Mouse (Mus musculus): ENCODE measurements around the gene Atrip.

The Atrip gene

GRCm38 (mm10) chr9:109073661-109074573 is at the start of gene Atrip:
Gene Atrip, minus strand, starts transcription at chr9:109074124.
- peak; percentile 88 for DNase-seq (ENCODE audit: extremely low read depth, insufficient read length, low spot score)

GRCm38 (mm10) chr9:109123266-109123665 is 49.3 kb upstream of the Atrip start:
- DNase-seq (ENCODE audit: extremely low read depth, insufficient read length, low spot score): no peak

DNA sequence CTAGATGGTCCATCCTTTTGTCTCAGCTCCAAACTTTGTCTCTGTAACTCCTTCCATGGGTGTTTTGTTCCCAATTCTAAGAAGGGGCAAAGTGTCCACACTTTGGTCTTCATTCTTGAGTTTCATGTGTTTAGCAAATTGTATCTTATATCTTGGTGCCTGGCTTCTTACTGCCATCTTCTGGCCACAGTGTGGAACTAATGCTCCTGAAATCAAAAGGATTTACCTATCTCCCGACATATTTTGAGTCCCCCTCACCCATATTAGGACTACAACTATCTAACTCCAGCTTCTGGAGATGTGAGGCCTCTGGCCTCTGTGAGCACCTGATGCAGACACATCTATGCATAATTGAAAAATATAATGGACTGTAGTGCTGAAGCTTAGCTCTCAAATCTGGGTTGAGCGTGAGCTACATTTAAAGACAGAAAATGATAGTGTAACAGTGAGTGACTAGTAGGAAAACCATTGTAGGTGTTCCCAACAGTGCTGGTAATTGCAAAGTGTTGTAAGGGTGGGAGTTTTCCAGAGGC is 48.7 kb upstream of the Atrip start:
- no peak for DNase-seq (ENCODE audit: extremely low read depth, insufficient read length, low spot score)

- DNase-seq (ENCODE audit: extremely low read depth, insufficient read length, low spot score): no peak
These were observed 47.0 kb upstream of the Atrip start for GRCm38 (mm10) chr9:109120956-109121355.

GRCm38 (mm10) chr9:109119571-109119970 is 45.6 kb upstream of the Atrip start:
- no peak for DNase-seq (ENCODE audit: extremely low read depth, insufficient read length, low spot score)

GRCm38 (mm10) chr9:109118106-109118505 is 44.2 kb upstream of the Atrip start:
- DNase-seq (ENCODE audit: extremely low read depth, insufficient read length, low spot score): no peak

DNA sequence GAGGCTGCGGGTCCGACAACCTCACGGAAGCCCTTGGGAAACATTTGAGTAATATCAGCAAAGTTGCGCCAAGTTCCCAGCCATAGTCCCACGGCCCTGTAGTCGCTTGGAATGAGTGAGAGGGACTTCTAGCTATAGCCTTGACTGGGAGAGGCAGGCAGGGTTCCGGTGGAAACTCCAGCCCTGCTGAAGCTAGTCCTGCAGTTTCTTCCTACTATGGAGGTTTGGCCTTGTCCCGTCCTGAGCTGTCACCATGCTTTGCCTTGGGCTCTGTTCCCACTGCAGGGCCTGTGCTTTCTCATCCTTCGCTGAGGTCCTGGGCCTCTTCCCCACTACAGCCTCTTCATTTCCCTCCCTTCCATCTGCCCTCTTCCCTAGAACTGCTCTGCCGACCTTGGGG is 42.3 kb upstream of the Atrip start:
- DNase-seq (ENCODE audit: extremely low read depth, insufficient read length, low spot score): no peak

GRCm38 (mm10) chr9:109114871-109115270 is 40.9 kb upstream of the Atrip start:
- DNase-seq (ENCODE audit: extremely low read depth, insufficient read length, low spot score): no peak

DNA sequence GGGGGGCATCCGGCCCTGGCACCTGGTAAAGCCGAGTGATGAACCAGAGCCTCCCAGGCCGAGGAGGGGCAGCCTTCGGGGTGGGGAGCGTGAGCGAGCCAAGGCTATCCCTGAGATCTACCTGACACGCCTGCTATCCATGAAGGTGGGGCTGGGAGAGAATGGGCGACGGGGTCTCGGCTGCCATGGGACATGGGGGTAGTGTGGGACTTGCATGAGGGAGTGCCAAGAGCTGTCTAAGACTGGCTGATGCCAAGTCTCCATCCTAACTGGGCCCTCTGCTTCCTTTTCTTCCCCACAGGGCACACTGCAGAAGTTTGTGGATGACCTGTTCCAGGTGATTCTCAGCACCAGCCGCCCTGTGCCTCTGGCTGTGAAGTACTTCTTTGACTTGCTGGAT is 40.4 kb upstream of the Atrip start:
- no peak for DNase-seq (ENCODE audit: extremely low read depth, insufficient read length, low spot score)

DNA sequence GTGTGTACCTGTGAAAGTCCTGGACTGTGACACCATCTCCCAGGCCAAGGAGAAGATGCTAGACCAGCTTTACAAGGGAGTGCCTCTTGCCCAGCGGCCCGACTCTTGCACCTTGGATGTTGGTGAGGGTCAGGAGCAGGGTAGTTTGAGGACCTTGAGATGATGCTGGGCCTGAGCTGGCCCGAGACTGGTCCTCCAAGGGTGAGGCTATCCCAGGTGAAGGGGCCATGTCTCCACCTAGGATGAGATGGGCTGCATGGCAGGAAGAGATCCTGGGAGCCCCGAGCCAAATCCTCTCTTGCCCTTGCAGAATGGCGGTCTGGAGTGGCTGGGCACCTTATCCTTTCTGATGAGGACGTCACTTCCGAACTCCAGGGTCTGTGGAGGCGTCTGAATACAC is 39.4 kb upstream of the Atrip start:
- no peak for DNase-seq (ENCODE audit: extremely low read depth, insufficient read length, low spot score)

GRCm38 (mm10) chr9:109111591-109111990 is 37.7 kb upstream of the Atrip start:
- DNase-seq (ENCODE audit: extremely low read depth, insufficient read length, low spot score): no peak

GRCm38 (mm10) chr9:109111101-109111500 is 37.2 kb upstream of the Atrip start:
- no peak for DNase-seq (ENCODE audit: extremely low read depth, insufficient read length, low spot score)

- no peak for DNase-seq (ENCODE audit: extremely low read depth, insufficient read length, low spot score)
These were observed 36.3 kb upstream of the Atrip start for GRCm38 (mm10) chr9:109110240-109110639.

DNA sequence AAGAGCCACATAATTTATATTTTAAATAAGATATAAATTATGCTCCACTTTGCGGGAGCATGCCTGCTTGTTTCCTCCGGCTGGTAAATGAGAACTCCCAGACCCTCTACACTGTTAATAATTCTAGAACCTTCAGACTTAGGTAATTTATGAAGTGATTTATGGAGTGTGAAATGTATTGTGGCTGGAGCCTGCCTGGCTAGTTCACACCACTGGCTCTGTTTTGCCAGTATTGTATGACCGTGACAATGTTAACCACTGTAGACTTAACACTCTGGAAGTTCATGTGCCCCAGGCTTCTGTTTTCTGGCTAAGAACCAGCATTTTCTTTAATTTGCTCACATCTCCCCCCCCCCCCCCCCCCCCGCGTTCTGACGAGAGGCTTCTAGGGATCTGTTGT is 33.4 kb upstream of the Atrip start:
- no peak for DNase-seq (ENCODE audit: extremely low read depth, insufficient read length, low spot score)

DNA sequence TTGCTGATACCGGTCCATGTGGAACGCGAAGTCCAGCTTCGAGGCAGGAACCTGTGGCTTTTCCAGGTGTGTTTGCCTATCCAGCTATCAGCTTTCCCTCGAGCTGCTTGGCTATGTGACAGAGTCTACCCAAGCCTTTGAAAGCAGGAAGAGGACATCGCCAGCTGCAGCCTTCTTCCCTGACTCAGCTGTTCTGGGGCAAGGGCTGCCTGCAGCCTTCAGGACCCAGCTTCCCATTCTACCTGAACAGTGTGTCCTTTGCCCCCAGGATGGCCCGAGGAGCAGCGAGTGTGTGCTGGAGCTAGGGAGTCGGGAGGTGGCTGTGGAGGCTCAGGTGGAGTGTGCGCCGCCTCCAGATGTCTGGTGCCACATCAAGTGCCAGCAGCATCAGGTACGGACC is 31.7 kb upstream of the Atrip start:
- no peak for DNase-seq (ENCODE audit: extremely low read depth, insufficient read length, low spot score)

GRCm38 (mm10) chr9:109105011-109105410 is 31.1 kb upstream of the Atrip start:
- no peak for DNase-seq (ENCODE audit: extremely low read depth, insufficient read length, low spot score)

GRCm38 (mm10) chr9:109104083-109104482 is 30.2 kb upstream of the Atrip start:
- no peak for DNase-seq (ENCODE audit: extremely low read depth, insufficient read length, low spot score)

GRCm38 (mm10) chr9:109103250-109103649 is 29.3 kb upstream of the Atrip start:
- no peak for DNase-seq (ENCODE audit: extremely low read depth, insufficient read length, low spot score)

GRCm38 (mm10) chr9:109102541-109102940 is 28.6 kb upstream of the Atrip start:
- no peak for DNase-seq (ENCODE audit: extremely low read depth, insufficient read length, low spot score)

GRCm38 (mm10) chr9:109101933-109102445 is 28.1 kb upstream of the Atrip start:
- no peak for DNase-seq (ENCODE audit: extremely low read depth, insufficient read length, low spot score)

- no peak for DNase-seq (ENCODE audit: extremely low read depth, insufficient read length, low spot score)
These were observed 26.5 kb upstream of the Atrip start for GRCm38 (mm10) chr9:109100307-109100928.

DNA sequence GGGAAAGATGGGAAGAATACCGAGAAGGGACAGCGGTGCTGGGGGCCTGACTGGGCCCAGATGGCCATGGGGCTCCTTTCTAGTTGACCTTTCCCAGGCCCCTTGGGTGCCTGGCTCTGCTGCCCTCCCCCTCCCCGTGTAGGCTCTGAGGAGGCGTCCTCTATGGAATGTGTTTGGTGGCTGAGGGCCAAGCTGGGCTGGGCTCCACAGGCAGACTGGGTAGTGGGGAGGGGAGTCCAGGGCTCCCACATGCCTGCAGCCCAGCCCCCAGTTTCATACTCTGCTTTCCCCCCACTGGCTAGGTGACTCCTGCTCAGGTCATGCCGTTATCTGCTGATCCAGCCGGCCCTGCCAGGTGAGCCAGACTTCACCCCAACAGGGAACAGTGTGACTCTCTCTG is 25.0 kb upstream of the Atrip start:
- no peak for DNase-seq (ENCODE audit: extremely low read depth, insufficient read length, low spot score)

Measured in 3134 (cell line).